In genomic region chr7:20009987-20010386, GRCm38 (mm10) we compare ENCODE assay signal across 25 mouse cellular contexts. TPM values are rescaled to one million over a fixed set of nuclear protein-coding genes. Genes with fewer than 3 reads are reported as not detected.
"Had no signal": no experiment of that assay in that cellular context is flagged by ENCODE, and none has a peak within 500 bp of the region (broad histone marks: within the 10 kb centered on the region; RNA-seq: fewer than 3 reads in every experiment).

No protein-coding gene starts in this region.

- H3K4me3 ChIP-seq: midbrain, embryonic 10.5 days; midbrain, embryonic 12.5 days; myocyte; neural tube, embryonic 13.5 days; neural tube, embryonic 15.5 days; stomach, embryonic 15.5 days had no signal

- DNase-seq: lung, adult 18-20 months; lung, embryonic 14.5 days; lung, postnatal 10 days; lung, postnatal 4 days; midbrain, embryonic 14.5 days; retina, postnatal 1 day; right cerebral cortex, adult 18-20 months; right cerebral cortex, postnatal 25 days; thymus, adult 2 months; thymus, postnatal 25 days; thymus, postnatal 4 days had no signal

- H3K36me3 ChIP-seq: midbrain, embryonic 10.5 days; midbrain, embryonic 12.5 days; neural tube, embryonic 13.5 days; neural tube, embryonic 15.5 days; stomach, embryonic 15.5 days had no signal

- H3K9ac ChIP-seq: lung, embryonic 14.5 days; midbrain, embryonic 12.5 days; neural tube, embryonic 13.5 days; neural tube, embryonic 15.5 days; stomach, embryonic 15.5 days had no signal

- H3K9me3 ChIP-seq: neural tube, embryonic 13.5 days; neural tube, embryonic 15.5 days; stomach, embryonic 15.5 days had no signal

- H3K27ac ChIP-seq: midbrain, embryonic 10.5 days; midbrain, embryonic 12.5 days; neural tube, embryonic 13.5 days; neural tube, embryonic 15.5 days; stomach, embryonic 15.5 days; stomach, postnatal 0 days had no signal

- H3K4me1 ChIP-seq: midbrain, embryonic 10.5 days; midbrain, embryonic 12.5 days; neural tube, embryonic 13.5 days; neural tube, embryonic 15.5 days; stomach, embryonic 15.5 days had no signal

RNA-seq across cellular contexts. Expression of gene Nlrp9b, which starts 18.7 kb away (rescaled TPM):
- total RNA-seq: megakaryocyte, adult 5-6 weeks; megakaryocyte-erythroid progenitor cell, adult 5-6 weeks had no signal
- polyA plus RNA-seq: liver, embryonic 16.5 days; lung, embryonic 14.5 days; lung, embryonic 16.5 days; midbrain, embryonic 10.5 days; midbrain, embryonic 12.5 days; midbrain, embryonic 14.5 days; midbrain, embryonic 16.5 days; myocyte; neural tube, embryonic 11.5 days; neural tube, embryonic 13.5 days; neural tube, embryonic 15.5 days; spleen, adult 2 months; stomach, embryonic 15.5 days; stomach, postnatal 0 days had no signal

RNA-seq across cellular contexts. Expression of gene Ceacam20, which starts 44.8 kb away (rescaled TPM):
- total RNA-seq: megakaryocyte, adult 5-6 weeks; megakaryocyte-erythroid progenitor cell, adult 5-6 weeks had no signal
- polyA plus RNA-seq: liver, embryonic 16.5 days; lung, embryonic 14.5 days; lung, embryonic 16.5 days; midbrain, embryonic 10.5 days; midbrain, embryonic 12.5 days; midbrain, embryonic 14.5 days; midbrain, embryonic 16.5 days; myocyte; neural tube, embryonic 11.5 days; neural tube, embryonic 13.5 days; neural tube, embryonic 15.5 days; spleen, adult 2 months; stomach, postnatal 0 days had no signal

RNA-seq across cellular contexts. Expression of gene Igsf23, which starts 59.4 kb away (rescaled TPM):
- total RNA-seq: megakaryocyte-erythroid progenitor cell, adult 5-6 weeks had no signal
- polyA plus RNA-seq: midbrain, embryonic 12.5 days; midbrain, embryonic 14.5 days; midbrain, embryonic 16.5 days; neural tube, embryonic 11.5 days; neural tube, embryonic 13.5 days had no signal
